Mouse (Mus musculus) myocyte (in vitro differentiated cells): Measurements from ENCODE around the gene Ret. TPM values are rescaled to one million over a fixed set of nuclear protein-coding genes. Genes with fewer than 3 reads are reported as not detected.

Source experiments
- H3K27me3 ChIP-seq: one replicate; pipeline ENCODE4 v1.6.1; 2011; ENCODE audit not compliant: control insufficient read depth, insufficient read depth, insufficient read length
- H3K36me3 ChIP-seq: one replicate; pipeline ENCODE4 v1.6.1; 2011; ENCODE audit not compliant: control insufficient read depth, insufficient read depth
- H3K4me2 ChIP-seq: one replicate; pipeline ENCODE4 v1.6.1; 2011; ENCODE audit warnings: low read depth, control low read depth
- H3K4me3 ChIP-seq: one replicate; pipeline ENCODE4 v1.5.1; 2011; ENCODE audit warnings: mild to moderate bottlenecking, control low read depth, moderate library complexity
- H3K79me2 ChIP-seq: one replicate; pipeline ENCODE4 v1.6.1; 2011; ENCODE audit not compliant: control insufficient read depth, insufficient read depth
- H3ac ChIP-seq: one replicate; pipeline ENCODE4 v1.6.1; 2011; ENCODE audit not compliant: control insufficient read depth, insufficient read length
- CEBPB ChIP-seq: IDR thresholded peaks from 2 replicates; pipeline ENCODE4 v1.6.1; 2011; ENCODE audit warnings: mild to moderate bottlenecking, moderate library complexity; ENCODE audit not compliant: poor library complexity, insufficient read depth, severe bottlenecking
- E2F4 ChIP-seq: IDR thresholded peaks from one replicate; pipeline ENCODE4 v1.6.1; 2011; ENCODE audit warnings: mild to moderate bottlenecking, control low read depth, moderate library complexity; ENCODE audit not compliant: insufficient read depth
- MAX ChIP-seq: IDR thresholded peaks from one replicate; pipeline ENCODE4 v1.6.1; 2011; ENCODE audit warnings: low read depth, mild to moderate bottlenecking, control low read depth
- MYOD1 ChIP-seq, 3 experiments: IDR thresholded peaks; one replicate each; pipeline ENCODE4 v1.6.1; 2011; ENCODE audit warnings: control low read depth in 2 of 3, low read depth in 2 of 3, mild to moderate bottlenecking in 2 of 3, moderate library complexity in 1 of 3; ENCODE audit not compliant: insufficient read length in 2 of 3, control insufficient read depth in 1 of 3
- MYOG ChIP-seq, 3 experiments: IDR thresholded peaks; one replicate each; pipeline ENCODE4 v1.6.1; 2011; ENCODE audit warnings: control low read depth in 2 of 3, low read depth in 2 of 3, mild to moderate bottlenecking in 2 of 3; ENCODE audit not compliant: insufficient read length in 2 of 3, control insufficient read depth in 1 of 3, insufficient read depth in 1 of 3
- POLR2A ChIP-seq: IDR thresholded peaks from one replicate; pipeline ENCODE4 v1.6.1; 2011; ENCODE audit warnings: low read depth, mild to moderate bottlenecking, control low read depth, moderate library complexity; ENCODE audit not compliant: insufficient read length
- POLR2AphosphoS2 ChIP-seq: IDR thresholded peaks from one replicate; pipeline ENCODE4 v1.6.1; 2011; ENCODE audit warnings: low read depth, control low read depth; ENCODE audit not compliant: insufficient read length
- REST ChIP-seq: IDR thresholded peaks from one replicate; pipeline ENCODE4 v1.6.1; 2011; ENCODE audit warnings: mild to moderate bottlenecking, control low read depth, moderate library complexity; ENCODE audit not compliant: insufficient read depth, insufficient read length
- SRF ChIP-seq: IDR thresholded peaks from one replicate; pipeline ENCODE4 v1.6.1; 2011; ENCODE audit warnings: low read depth; ENCODE audit not compliant: control insufficient read depth, insufficient read length
- TCF12 ChIP-seq: IDR thresholded peaks from one replicate; pipeline ENCODE4 v1.6.1; 2011; ENCODE audit warnings: mild to moderate bottlenecking, control low read depth; ENCODE audit not compliant: poor library complexity, insufficient read depth, severe bottlenecking
- TCF3 ChIP-seq: IDR thresholded peaks from one replicate; pipeline ENCODE4 v1.6.1; 2011; ENCODE audit warnings: low read depth, control low read depth; ENCODE audit not compliant: insufficient read length
- USF1 ChIP-seq: IDR thresholded peaks from one replicate; pipeline ENCODE4 v1.6.1; 2011; ENCODE audit warnings: low read depth, mild to moderate bottlenecking, control low read depth, moderate library complexity
- polyA plus RNA-seq: library from polyadenylated mRNA; unstranded; fragments of >200 nt; fragmentation: generic; extraction: Trizol; gene quantifications from one replicate; pipeline ENCODE4 v1.2.1, GENCODE M21; 2012; ENCODE audit warnings: missing spikeins

Gene Ret
- polyA plus RNA-seq, 1 experiment: 1.8 TPM

DNA sequence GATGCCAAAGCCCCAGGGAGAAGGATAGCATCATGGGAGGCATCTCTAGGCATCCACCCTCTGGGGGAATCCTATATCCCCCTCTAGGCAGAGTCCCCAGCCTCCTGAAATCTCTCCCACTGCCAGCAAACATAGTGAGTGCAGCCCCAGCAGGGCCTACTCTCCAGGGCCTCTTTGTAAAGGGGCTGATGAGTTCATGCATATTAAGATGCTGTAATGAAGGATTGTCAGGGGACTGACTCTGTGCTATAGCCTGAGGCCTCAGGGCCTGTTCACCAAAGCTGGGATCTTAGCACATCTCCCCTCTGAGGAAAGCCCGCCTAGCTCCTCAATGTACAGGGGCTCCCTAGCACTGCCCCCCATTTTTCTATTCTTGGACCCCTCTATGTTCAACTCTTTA is 6.6 kb upstream of the Ret start:
- H3K79me2 ChIP-seq: no peaks in the 10 kb centered on the region
- no peak overlapping the region for H3K4me2 ChIP-seq
- H3K4me3 ChIP-seq: no peak overlapping the region
- H3ac ChIP-seq: no peak overlapping the region
- H3K27me3 ChIP-seq: peaks cover 58% of the 10 kb centered on the region
- TF ChIP-seq POLR2AphosphoS2 (no peak), REST (no peak)
- H3K36me3 ChIP-seq: no peaks in the 10 kb centered on the region

DNA sequence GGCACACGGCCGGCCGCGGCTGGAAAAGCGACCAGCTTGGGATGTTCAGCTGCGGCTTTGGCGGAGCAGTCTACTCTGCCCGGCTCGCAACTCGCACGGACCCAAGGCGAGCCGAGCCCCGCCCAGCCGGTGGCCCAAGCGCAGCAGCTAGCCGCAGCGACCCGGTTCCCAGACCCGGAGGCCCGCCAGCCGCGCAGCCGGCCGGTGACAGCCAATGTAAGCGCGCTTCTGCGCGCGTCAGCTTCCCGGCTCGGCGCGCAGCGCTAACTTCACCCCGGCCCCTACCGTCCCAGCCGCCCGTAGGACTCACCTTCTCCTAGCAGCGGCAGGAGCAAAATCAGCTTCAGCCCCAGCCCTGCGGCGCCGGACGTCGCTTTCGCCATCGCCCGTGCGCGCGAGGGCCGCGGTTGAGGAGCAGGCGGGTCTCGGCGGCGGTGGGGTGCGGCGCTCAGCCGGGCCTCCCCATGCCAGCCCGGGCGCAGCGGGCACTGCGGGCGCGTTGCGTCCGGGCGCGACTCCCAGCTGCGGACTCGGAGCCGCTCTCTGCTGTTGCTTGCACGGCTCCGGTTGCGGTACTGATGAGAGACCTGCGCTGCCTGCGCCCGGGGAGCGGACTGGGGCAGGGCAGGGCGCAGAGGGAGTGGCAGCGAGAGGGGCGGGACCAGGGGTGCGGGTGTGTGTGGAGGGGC is 623 bp downstream of the Ret start:
- Histone ChIP-seq H3K4me3 (peak overlapping the region; percentile 8), H3K36me3 (no peaks in the 10 kb centered on the region), H3K27me3 (peaks cover 50% of the 10 kb centered on the region), H3K4me2 (peak overlapping the region; percentile 61), H3K79me2 (no peaks in the 10 kb centered on the region), H3ac (no peak overlapping the region)
- TF ChIP-seq E2F4: no peak
- TF ChIP-seq TCF3: no peak
- TF ChIP-seq MYOG (IDR thresholded peaks at IDR 0.05; ENCODE audit: control insufficient read depth in 1 of 3, insufficient read depth in 1 of 3, insufficient read length in 2 of 3, low read depth in 2 of 3): no peak
- TF ChIP-seq POLR2AphosphoS2: no peak
- no peak for TF ChIP-seq CEBPB
- TF ChIP-seq POLR2A: no peak
- TF ChIP-seq MYOD1 (IDR thresholded peaks at IDR 0.05; ENCODE audit: control insufficient read depth in 1 of 3, insufficient read length in 2 of 3, low read depth in 2 of 3): no peak
- no peak for TF ChIP-seq REST
- TF ChIP-seq USF1: no peak
- no peak for TF ChIP-seq TCF12
- no peak for TF ChIP-seq MAX
- TF ChIP-seq SRF: no peak

DNA sequence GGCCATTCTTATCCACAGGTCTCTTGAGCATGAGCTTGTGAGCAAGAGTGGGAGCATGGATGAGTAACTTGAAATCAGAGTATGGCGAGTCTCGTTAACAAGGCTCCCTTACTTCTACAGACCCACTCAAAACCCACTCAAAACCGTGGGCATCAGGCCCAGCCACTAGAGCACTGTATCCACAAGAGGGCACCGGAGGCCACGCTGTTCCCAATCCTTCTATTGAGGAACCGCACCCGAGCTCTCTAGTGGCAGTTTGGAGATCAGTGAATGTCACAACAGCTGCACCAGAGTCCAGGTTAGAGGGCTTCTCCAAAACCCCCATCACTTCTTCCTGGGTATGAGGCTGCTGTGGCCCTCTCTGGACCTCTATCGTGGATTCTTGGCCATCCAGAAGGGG is 2.4 kb downstream of the Ret start:
- H3K4me2 ChIP-seq: no peak overlapping the region
- no peak for TF ChIP-seq TCF12
- no peak for TF ChIP-seq REST
- TF ChIP-seq POLR2AphosphoS2: no peak
- no peak for TF ChIP-seq E2F4
- TF ChIP-seq MYOG (IDR thresholded peaks at IDR 0.05; ENCODE audit: control insufficient read depth in 1 of 3, insufficient read depth in 1 of 3, insufficient read length in 2 of 3, low read depth in 2 of 3): no peak
- no peak for TF ChIP-seq MYOD1 (IDR thresholded peaks at IDR 0.05; ENCODE audit: control insufficient read depth in 1 of 3, insufficient read length in 2 of 3, low read depth in 2 of 3)
- no peak for TF ChIP-seq SRF
- H3ac ChIP-seq: no peak overlapping the region
- no peaks in the 10 kb centered on the region for H3K79me2 ChIP-seq
- H3K36me3 ChIP-seq: no peaks in the 10 kb centered on the region
- H3K27me3 ChIP-seq: peaks cover 34% of the 10 kb centered on the region
- no peak overlapping the region for H3K4me3 ChIP-seq

DNA sequence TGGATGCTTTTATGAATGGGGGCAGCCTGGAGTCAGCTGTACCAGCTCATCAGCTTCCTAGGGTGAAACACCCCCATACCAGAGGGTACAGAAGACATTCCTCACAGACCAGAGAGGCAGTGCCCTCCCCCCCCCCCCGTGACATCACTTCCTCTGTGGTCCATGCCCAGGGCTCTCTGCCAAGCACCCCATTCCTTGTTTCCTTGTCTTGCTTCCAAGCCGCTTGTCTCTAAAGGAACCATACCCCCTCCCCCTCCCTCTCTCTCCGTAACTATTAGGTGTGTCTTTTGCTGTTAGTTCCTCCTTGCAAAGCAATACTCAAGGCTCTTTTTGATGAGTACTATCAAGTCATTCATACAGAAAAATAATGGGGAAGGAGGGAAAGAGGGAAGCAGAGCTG is 4.6 kb downstream of the Ret start:
- Histone ChIP-seq H3K4me3 (no peak overlapping the region), H3ac (no peak overlapping the region), H3K27me3 (peaks cover 15% of the 10 kb centered on the region), H3K79me2 (no peaks in the 10 kb centered on the region), H3K36me3 (no peaks in the 10 kb centered on the region), H3K4me2 (no peak overlapping the region)
- TF ChIP-seq TCF3 (no peak), POLR2AphosphoS2 (no peak), E2F4 (no peak), CEBPB (no peak), POLR2A (no peak)

DNA sequence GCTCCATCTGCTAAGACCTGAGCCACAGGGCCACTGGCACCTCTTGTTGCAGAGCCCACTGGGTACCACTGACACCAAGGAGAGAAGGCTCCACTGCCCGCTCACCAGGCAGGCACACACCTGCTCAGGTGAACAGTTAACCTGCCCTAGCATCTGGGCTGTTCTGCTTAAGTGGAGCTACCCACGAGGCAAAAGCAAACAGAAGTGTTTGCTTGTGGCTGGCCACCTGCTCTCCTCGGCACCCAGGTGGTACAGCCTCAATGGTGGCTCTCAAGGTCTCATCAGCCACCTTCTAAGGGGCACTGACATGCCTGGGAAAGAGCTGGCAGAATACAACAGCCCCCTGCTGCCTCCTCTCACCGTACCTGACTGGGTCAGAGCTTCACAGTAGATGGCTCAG is 5.3 kb downstream of the Ret start:
- H3K79me2 ChIP-seq: no peaks in the 10 kb centered on the region
- H3K36me3 ChIP-seq: no peaks in the 10 kb centered on the region
- TF ChIP-seq TCF3: no peak
- no peak for TF ChIP-seq USF1
- no peak for TF ChIP-seq MYOD1 (IDR thresholded peaks at IDR 0.05; ENCODE audit: control insufficient read depth in 1 of 3, insufficient read length in 2 of 3, low read depth in 2 of 3)
- TF ChIP-seq REST: no peak
- no peak for TF ChIP-seq CEBPB
- no peak for TF ChIP-seq MYOG (IDR thresholded peaks at IDR 0.05; ENCODE audit: control insufficient read depth in 1 of 3, insufficient read depth in 1 of 3, insufficient read length in 2 of 3, low read depth in 2 of 3)
- TF ChIP-seq TCF12: no peak
- TF ChIP-seq MAX: no peak
- TF ChIP-seq E2F4: no peak
- TF ChIP-seq SRF: no peak
- no peak for TF ChIP-seq POLR2A
- H3K27me3 ChIP-seq: peaks cover 8% of the 10 kb centered on the region
- H3ac ChIP-seq: no peak overlapping the region
- no peak overlapping the region for H3K4me3 ChIP-seq
- H3K4me2 ChIP-seq: no peak overlapping the region
